Mouse (Mus musculus) liver, adult 2 months (tissue): ENCODE data around the gene Kcnh4.

Experiments
- CTCF ChIP-seq: fragments of 200-500 bp; IDR thresholded peaks from 2 replicates; pipeline ENCODE4 v1.5.1; 2011; ENCODE audit warnings: low read depth, low read length, control low read depth
- POLR2A ChIP-seq: fragments of 200-500 bp; IDR thresholded peaks from 2 replicates; pipeline ENCODE4 v1.6.1; 2011; ENCODE audit warnings: low read length, control low read depth; ENCODE audit not compliant: insufficient read depth; ENCODE audit errors: extremely low read depth

GRCm38 (mm10) chr11:100752294-100752693 is 7.4 kb downstream of the Kcnh4 start:
- TF ChIP-seq CTCF (no peak), POLR2A (no peak)
